Mouse (Mus musculus) MEL (cell line): ENCODE data around the gene Araf.
A peak's percentile ranks its signal among the peaks of the same experiment; 100 is the strongest.

Experiments used
- CTCF ChIP-seq, 3 experiments: IDR thresholded peaks in 2 of 3; conservative IDR thresholded peaks in 1 of 3; 2 replicates each; pipeline ENCODE4 v1.5.1; 2011 to 2012; ENCODE audit warnings: low read length in 3 of 3, low read depth in 2 of 3, mild to moderate bottlenecking in 2 of 3, improper control_type of control experiment in 1 of 3, inconsistent platforms in 1 of 3, mixed read lengths in 1 of 3, moderate library complexity in 1 of 3; ENCODE audit not compliant: control insufficient read depth in 1 of 3, insufficient read depth in 1 of 3, poor library complexity in 1 of 3, severe bottlenecking in 1 of 3
- ELF1 ChIP-seq: IDR thresholded peaks from 2 replicates; pipeline ENCODE4 v1.6.1; 2014; ENCODE audit warnings: low read depth, mild to moderate bottlenecking, inconsistent platforms, low read length, improper control_type of control experiment, moderate library complexity
- GATA1 ChIP-seq: IDR thresholded peaks from 2 replicates; pipeline ENCODE4 v1.6.1; 2011; ENCODE audit warnings: low read depth, low read length, improper control_type of control experiment
- JUND ChIP-seq: IDR thresholded peaks from 2 replicates; pipeline ENCODE4 v1.6.1; 2011; ENCODE audit warnings: low read depth, mild to moderate bottlenecking, improper control_type of control experiment, low read length
- MAX ChIP-seq: IDR thresholded peaks from 2 replicates; pipeline ENCODE4 v1.6.1; 2011; ENCODE audit warnings: low read length, improper control_type of control experiment
- MEF2A ChIP-seq: IDR thresholded peaks from 2 replicates; pipeline ENCODE4 v1.6.1; 2014; ENCODE audit warnings: low read depth, mild to moderate bottlenecking, inconsistent platforms, low read length, improper control_type of control experiment; ENCODE audit not compliant: poor library complexity, insufficient replicate concordance, severe bottlenecking; ENCODE audit errors: extremely low read depth
- MYC ChIP-seq: IDR thresholded peaks from 2 replicates; pipeline ENCODE4 v1.6.1; 2011; ENCODE audit warnings: low read depth, mild to moderate bottlenecking, low read length, improper control_type of control experiment, moderate library complexity
- NRF1 ChIP-seq: IDR thresholded peaks from 2 replicates; pipeline ENCODE4 v1.6.1; 2014; ENCODE audit warnings: low read depth, mild to moderate bottlenecking, inconsistent platforms, low read length, improper control_type of control experiment, moderate library complexity; ENCODE audit not compliant: poor library complexity, insufficient read depth, severe bottlenecking
- POLR2A ChIP-seq, 2 experiments: IDR thresholded peaks; 2 replicates each; pipeline ENCODE4 v1.6.1; 2011 to 2012; ENCODE audit warnings: low read length in 2 of 2, mild to moderate bottlenecking in 2 of 2, control low read depth in 1 of 2, improper control_type of control experiment in 1 of 2, low read depth in 1 of 2, moderate library complexity in 1 of 2; ENCODE audit not compliant: control insufficient read depth in 1 of 2, insufficient read depth in 1 of 2, poor library complexity in 1 of 2
- POLR2AphosphoS5 ChIP-seq: IDR thresholded peaks from 2 replicates; pipeline ENCODE4 v1.6.1; 2012; ENCODE audit warnings: low read depth, borderline replicate concordance, mild to moderate bottlenecking, inconsistent platforms, low read length, moderate library complexity, mixed read lengths
- RAD21 ChIP-seq: IDR thresholded peaks from 2 replicates; pipeline ENCODE4 v1.6.1; 2011; ENCODE audit warnings: mild to moderate bottlenecking, low read depth, low read length, improper control_type of control experiment
- RCOR1 ChIP-seq: IDR thresholded peaks from 2 replicates; pipeline ENCODE4 v1.6.1; 2012; ENCODE audit warnings: low read depth, mild to moderate bottlenecking, inconsistent platforms, low read length, improper control_type of control experiment
- TCF12 ChIP-seq: IDR thresholded peaks from 2 replicates; pipeline ENCODE4 v1.6.1; 2014; ENCODE audit warnings: low read depth, mild to moderate bottlenecking, inconsistent platforms, low read length, improper control_type of control experiment, moderate library complexity
- ZC3H11A ChIP-seq: IDR thresholded peaks from 2 replicates; pipeline ENCODE4 v1.6.1; 2012; ENCODE audit warnings: low read depth, mild to moderate bottlenecking, inconsistent platforms, low read length, improper control_type of control experiment

DNA sequence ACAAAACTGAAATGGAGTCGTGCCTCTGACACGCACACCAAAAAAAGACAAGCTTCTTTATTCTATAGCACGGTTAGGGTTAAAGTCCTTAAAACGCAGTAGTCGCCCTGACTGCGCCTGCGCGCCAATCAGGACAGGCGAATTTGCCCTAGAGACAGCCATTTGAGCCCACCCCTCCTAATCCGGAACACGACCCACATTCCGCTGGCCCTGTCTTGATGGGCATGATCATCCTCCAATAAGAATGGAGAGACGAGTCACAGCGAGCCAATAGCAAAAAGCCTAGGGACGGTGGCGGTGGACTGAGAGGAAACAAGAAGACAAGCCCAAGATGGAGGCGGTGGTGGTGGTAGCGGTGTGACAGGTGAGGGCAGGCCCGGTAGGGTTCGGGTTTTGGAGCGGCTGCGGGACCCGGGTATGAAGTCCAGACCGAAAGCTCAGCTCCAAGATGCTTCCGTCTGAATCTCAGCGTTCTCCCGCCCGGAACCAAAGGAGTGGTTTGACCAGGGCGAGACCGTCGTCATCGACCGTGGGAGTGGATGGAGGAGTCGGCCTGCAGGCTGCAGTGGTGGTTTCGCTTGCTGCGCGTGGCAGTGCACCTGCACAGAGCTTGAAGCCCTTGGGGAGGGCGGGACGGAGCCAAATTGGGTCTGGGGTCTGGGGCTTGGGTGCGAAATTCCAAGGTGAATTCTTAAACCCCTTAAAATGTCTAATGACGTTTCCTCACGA lies 50.8 kb downstream of the Araf start:
- TF ChIP-seq RCOR1: no peak
- TF ChIP-seq MEF2A: no peak
- no peak for TF ChIP-seq CTCF (IDR thresholded peaks at IDR 0.05 in 2 of 3, conservative IDR thresholded peaks at IDR 0.05 in 1 of 3; ENCODE audit: control insufficient read depth in 1 of 3, insufficient read depth in 1 of 3, low read depth in 2 of 3, low read length in 3 of 3, poor library complexity in 1 of 3, severe bottlenecking in 1 of 3)
- no peak for TF ChIP-seq RAD21
- no peak for TF ChIP-seq JUND
- peak; percentile 86 to 95 for TF ChIP-seq POLR2A (IDR thresholded peaks at IDR 0.05; ENCODE audit: control insufficient read depth in 1 of 2, insufficient read depth in 1 of 2, low read depth in 1 of 2, low read length in 2 of 2, poor library complexity in 1 of 2)
- no peak for TF ChIP-seq GATA1
- TF ChIP-seq POLR2AphosphoS5: peak; percentile 10; the same call in 1 of the 2 replicates
- TF ChIP-seq NRF1: peak; percentile 84
- peak; percentile 48; the same call in 1 of the 2 replicates for TF ChIP-seq MYC
- no peak for TF ChIP-seq ZC3H11A
- no peak; the same call in none of the 2 replicates for TF ChIP-seq TCF12
- TF ChIP-seq MAX: peak; percentile 55; the same call in 1 of the 2 replicates
- TF ChIP-seq ELF1: peak; percentile 90
